Mouse (Mus musculus): ENCODE measurements around the gene Mrnip. TPM values are rescaled to one million over a fixed set of nuclear protein-coding genes. Genes with fewer than 3 reads are reported as not detected.

Mrnip gene
- polyA plus RNA-seq, 1 experiment from 2014 or later, result 24.9 TPM

GRCm38 (mm10) chr11:50231411-50231810 is 57.2 kb downstream of the Mrnip start:
- H3K9me3 ChIP-seq (replicated peaks; ENCODE audit: control insufficient read depth, low read length), result no peaks in the 10 kb centered on the region
- peaks cover 4% of the 10 kb centered on the region for H3K36me3 ChIP-seq (replicated peaks; ENCODE audit: control insufficient read depth, insufficient read depth, low read depth, low read length)
- 21% methylated on average over 8 of the region's 8 CpGs for WGBS
- peak overlapping the region; percentile 17; the same call in 1 of the 2 replicates for H3K4me3 ChIP-seq (ENCODE audit: low read depth, low read length)
- DNase-seq (ENCODE audit: low spot score) (peak; percentile 87), ATAC-seq (replicated peaks; ENCODE audit: insufficient number of reproducible peaks, low FRiP score, low TSS enrichment, low read depth) (no peak)
- peaks cover 21% of the 10 kb centered on the region for H3K4me1 ChIP-seq (ENCODE audit: control insufficient read depth, insufficient read depth, low read length)
- H3K27ac ChIP-seq (replicated peaks; ENCODE audit: low read depth, low read length), result no peak overlapping the region
- peak overlapping the region; percentile 36; the same call in 1 of the 2 replicates for H3K4me2 ChIP-seq (ENCODE audit: low read depth, low read length)
- no peak overlapping the region for H3K9ac ChIP-seq (replicated peaks; ENCODE audit: low read length)
- no peaks in the 10 kb centered on the region for H3K27me3 ChIP-seq (ENCODE audit: control insufficient read depth, insufficient read depth, low read length)

- Histone ChIP-seq H3K4me2 (ENCODE audit: low read depth, low read length) (no peak overlapping the region), H3K9me3 (replicated peaks; ENCODE audit: control insufficient read depth, low read length) (no peaks in the 10 kb centered on the region), H3K4me3 (ENCODE audit: low read depth, low read length) (no peak overlapping the region), H3K4me1 (ENCODE audit: control insufficient read depth, insufficient read depth, low read length) (peaks cover 21% of the 10 kb centered on the region), H3K36me3 (replicated peaks; ENCODE audit: control insufficient read depth, insufficient read depth, low read depth, low read length) (peaks cover 4% of the 10 kb centered on the region), H3K9ac (replicated peaks; ENCODE audit: low read length) (no peak overlapping the region), H3K27me3 (ENCODE audit: control insufficient read depth, insufficient read depth, low read length) (peaks cover 12% of the 10 kb centered on the region), H3K27ac (replicated peaks; ENCODE audit: low read depth, low read length) (no peak overlapping the region)
- DNase-seq (ENCODE audit: low spot score) (no peak), ATAC-seq (replicated peaks; ENCODE audit: insufficient number of reproducible peaks, low FRiP score, low TSS enrichment, low read depth) (no peak)
- 93% methylated on average over 13 of the region's 13 CpGs for WGBS
Observed at GRCm38 (mm10) chr11:50233022-50233421, 58.8 kb downstream of the Mrnip start.

- no peak for ATAC-seq (replicated peaks; ENCODE audit: insufficient number of reproducible peaks, low FRiP score, low TSS enrichment, low read depth)
- H3K9me3 ChIP-seq (replicated peaks; ENCODE audit: control insufficient read depth, low read length), result no peaks in the 10 kb centered on the region
- no peak overlapping the region for H3K9ac ChIP-seq (replicated peaks; ENCODE audit: low read length)
- DNase-seq (ENCODE audit: low spot score), result no peak
- H3K36me3 ChIP-seq (replicated peaks; ENCODE audit: control insufficient read depth, insufficient read depth, low read depth, low read length), result peaks cover 4% of the 10 kb centered on the region
- peaks cover 18% of the 10 kb centered on the region for H3K27me3 ChIP-seq (ENCODE audit: control insufficient read depth, insufficient read depth, low read length)
- 84% methylated on average over 11 of the region's 11 CpGs for WGBS
- peaks cover 15% of the 10 kb centered on the region for H3K4me1 ChIP-seq (ENCODE audit: control insufficient read depth, insufficient read depth, low read length)
- H3K4me2 ChIP-seq (ENCODE audit: low read depth, low read length), result no peak overlapping the region
- H3K4me3 ChIP-seq (ENCODE audit: low read depth, low read length), result no peak overlapping the region
- no peak overlapping the region for H3K27ac ChIP-seq (replicated peaks; ENCODE audit: low read depth, low read length)
Observed at GRCm38 (mm10) chr11:50233993-50234392, 59.7 kb downstream of the Mrnip start.

GRCm38 (mm10) chr11:50234606-50235005 is 60.4 kb downstream of the Mrnip start:
- DNase-seq (ENCODE audit: low spot score), result no peak
- H3K27ac ChIP-seq (replicated peaks; ENCODE audit: low read depth, low read length), result no peak overlapping the region
- 96% methylated on average over 25 of the region's 25 CpGs for WGBS
- no peak overlapping the region for H3K4me2 ChIP-seq (ENCODE audit: low read depth, low read length)
- H3K9ac ChIP-seq (replicated peaks; ENCODE audit: low read length), result no peak overlapping the region
- H3K36me3 ChIP-seq (replicated peaks; ENCODE audit: control insufficient read depth, insufficient read depth, low read depth, low read length), result peaks cover 4% of the 10 kb centered on the region
- peaks cover 18% of the 10 kb centered on the region for H3K27me3 ChIP-seq (ENCODE audit: control insufficient read depth, insufficient read depth, low read length)
- no peak for ATAC-seq (replicated peaks; ENCODE audit: insufficient number of reproducible peaks, low FRiP score, low TSS enrichment, low read depth)
- H3K4me3 ChIP-seq (ENCODE audit: low read depth, low read length), result no peak overlapping the region
- H3K4me1 ChIP-seq (ENCODE audit: control insufficient read depth, insufficient read depth, low read length), result peaks cover 11% of the 10 kb centered on the region
- no peaks in the 10 kb centered on the region for H3K9me3 ChIP-seq (replicated peaks; ENCODE audit: control insufficient read depth, low read length)

GRCm38 (mm10) chr11:50236540-50236936 is 62.3 kb downstream of the Mrnip start:
- WGBS, result 1% methylated on average over 17 of the region's 27 CpGs
- Histone ChIP-seq H3K9me3 (replicated peaks; ENCODE audit: control insufficient read depth, low read length) (no peaks in the 10 kb centered on the region), H3K4me1 (ENCODE audit: control insufficient read depth, insufficient read depth, low read length) (peaks cover 5% of the 10 kb centered on the region), H3K36me3 (replicated peaks; ENCODE audit: control insufficient read depth, insufficient read depth, low read depth, low read length) (peaks cover 4% of the 10 kb centered on the region), H3K9ac (replicated peaks; ENCODE audit: low read length) (peak overlapping the region; percentile 57), H3K4me3 (ENCODE audit: low read depth, low read length) (peak overlapping the region; percentile 58), H3K27ac (replicated peaks; ENCODE audit: low read depth, low read length) (no peak overlapping the region), H3K27me3 (ENCODE audit: control insufficient read depth, insufficient read depth, low read length) (peaks cover 18% of the 10 kb centered on the region), H3K4me2 (ENCODE audit: low read depth, low read length) (peak overlapping the region; percentile 96)
- peak; percentile 93 for DNase-seq (ENCODE audit: low spot score)
- peak; percentile 83 for ATAC-seq (replicated peaks; ENCODE audit: insufficient number of reproducible peaks, low FRiP score, low TSS enrichment, low read depth)

GRCm38 (mm10) chr11:50236937-50237835 is 62.9 kb downstream of the Mrnip start:
- H3K4me2 ChIP-seq (ENCODE audit: low read depth, low read length), result peak overlapping the region; percentile 96
- no peak for DNase-seq (ENCODE audit: low spot score)
- H3K9ac ChIP-seq (replicated peaks; ENCODE audit: low read length), result peak overlapping the region; percentile 50
- WGBS, result 1% methylated on average over 65 of the region's 66 CpGs
- peaks cover 18% of the 10 kb centered on the region for H3K27me3 ChIP-seq (ENCODE audit: control insufficient read depth, insufficient read depth, low read length)
- no peak; the same call in 1 of the 2 replicates for ATAC-seq (replicated peaks; ENCODE audit: insufficient number of reproducible peaks, low FRiP score, low TSS enrichment, low read depth)
- H3K36me3 ChIP-seq (replicated peaks; ENCODE audit: control insufficient read depth, insufficient read depth, low read depth, low read length), result peaks cover 4% of the 10 kb centered on the region
- no peak overlapping the region for H3K27ac ChIP-seq (replicated peaks; ENCODE audit: low read depth, low read length)
- H3K9me3 ChIP-seq (replicated peaks; ENCODE audit: control insufficient read depth, low read length), result no peaks in the 10 kb centered on the region
- H3K4me3 ChIP-seq (ENCODE audit: low read depth, low read length), result peak overlapping the region; percentile 58
- peaks cover 5% of the 10 kb centered on the region for H3K4me1 ChIP-seq (ENCODE audit: control insufficient read depth, insufficient read depth, low read length)

- no peaks in the 10 kb centered on the region for H3K9me3 ChIP-seq (replicated peaks; ENCODE audit: control insufficient read depth, low read length)
Observed at GRCm38 (mm10) chr11:50238324-50238723, 64.1 kb downstream of the Mrnip start, which contains the start of gene Ltc4s. Gene Ltc4s (minus strand): TSS chr11:50238616.

More at GRCm38 (mm10) chr11:50238324-50238723, 64.1 kb downstream of the Mrnip start, which contains the start of gene Ltc4s:
- Histone ChIP-seq H3K27me3 (ENCODE audit: control insufficient read depth, insufficient read depth, low read length) (peaks cover 18% of the 10 kb centered on the region), H3K4me2 (ENCODE audit: low read depth, low read length) (peak within 1 kb of the TSS; percentile 96), H3K36me3 (replicated peaks; ENCODE audit: control insufficient read depth, insufficient read depth, low read depth, low read length) (no peaks in the 10 kb centered on the region; the same call in 1 of the 2 replicates), H3K27ac (replicated peaks; ENCODE audit: low read depth, low read length) (no peak within 1 kb of the TSS), H3K4me3 (ENCODE audit: low read depth, low read length) (peak within 1 kb of the TSS; percentile 58; the same call in 1 of the 2 replicates), H3K9ac (replicated peaks; ENCODE audit: low read length) (no peak within 1 kb of the TSS), H3K4me1 (ENCODE audit: control insufficient read depth, insufficient read depth, low read length) (peaks cover 5% of the 10 kb centered on the region)
- ATAC-seq (replicated peaks; ENCODE audit: insufficient number of reproducible peaks, low FRiP score, low TSS enrichment, low read depth), result no peak
- DNase-seq (ENCODE audit: low spot score), result no peak
- WGBS, result 45% methylated on average over 10 of the region's 10 CpGs
